ENCODE assay signal across 8 mouse cellular contexts in the genomic region with DNA sequence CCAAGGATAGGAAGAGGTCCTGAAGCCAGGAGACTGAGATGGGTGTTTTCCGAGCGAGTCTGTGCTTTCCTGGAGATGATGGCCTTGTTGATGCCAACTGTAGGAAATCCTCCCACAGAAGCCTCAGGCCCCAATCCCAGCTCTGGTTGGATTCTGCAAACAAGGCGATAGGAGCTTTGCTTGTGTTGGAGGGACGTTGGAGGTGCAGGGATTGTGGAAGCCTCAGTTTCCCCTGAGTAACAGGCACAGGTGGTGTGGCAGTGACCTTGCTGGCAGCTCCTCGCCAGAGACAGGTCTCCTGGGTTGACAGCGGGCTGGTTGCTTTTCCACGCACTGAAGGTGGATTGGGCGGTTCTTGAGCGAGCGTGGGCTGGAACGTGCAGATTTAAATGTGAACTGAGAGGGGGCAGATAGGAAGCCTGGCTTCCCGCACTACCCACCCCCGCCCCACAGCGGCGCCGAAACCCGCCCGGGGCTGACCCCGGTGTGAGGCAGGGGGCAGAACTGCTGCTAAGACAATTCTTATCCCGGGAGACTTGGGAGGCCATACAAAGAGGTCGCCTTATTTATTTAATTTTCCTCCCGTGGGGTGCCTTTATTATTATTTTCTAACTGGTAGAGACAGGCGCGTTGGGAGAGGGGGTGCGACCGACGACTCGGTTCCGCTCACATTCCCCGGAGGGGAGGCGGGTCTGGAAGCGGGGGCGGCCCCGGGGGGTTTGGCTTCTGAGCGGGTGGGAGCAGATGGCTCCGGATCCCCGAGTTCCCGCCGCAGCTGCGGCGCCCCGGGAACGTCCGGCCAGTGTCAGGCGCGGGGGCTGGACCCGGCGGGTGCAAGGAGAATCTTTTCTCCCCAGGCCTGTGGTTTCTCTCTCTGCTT. TPM values are rescaled to one million over a fixed set of nuclear protein-coding genes. Genes with fewer than 3 reads are reported as not detected.
A peak's percentile ranks its signal among the peaks of the same experiment; 100 is the strongest.
DNase-seq lines count a peak whose midpoint lies in the region; ATAC-seq lines count a peak whose summit lies in the region.

No protein-coding gene starts in this region.

- peaks cover 90% of the 10 kb centered on the region for H3K27me3 ChIP-seq in kidney, embryonic 16.5 days (ENCODE audit: insufficient read depth, low read length)
- H3K27me3 ChIP-seq in heart, embryonic 10.5 days (ENCODE audit: insufficient read depth, poor library complexity, severe bottlenecking): peaks cover 87% of the 10 kb centered on the region
- peaks cover 95% of the 10 kb centered on the region for H3K27me3 ChIP-seq in limb, embryonic 10.5 days (ENCODE audit: low read depth, poor library complexity, severe bottlenecking)
- peaks cover 14% of the 10 kb centered on the region for H3K27me3 ChIP-seq in neural tube, embryonic 15.5 days (replicated peaks)

- H3K4me1 ChIP-seq in kidney, embryonic 16.5 days (ENCODE audit: insufficient read depth, low read length): peaks cover 28% of the 10 kb centered on the region
- H3K4me1 ChIP-seq in heart, embryonic 10.5 days: peaks cover 51% of the 10 kb centered on the region
- peaks cover 46% of the 10 kb centered on the region for H3K4me1 ChIP-seq in limb, embryonic 10.5 days
- peaks cover 52% of the 10 kb centered on the region for H3K4me1 ChIP-seq in neural tube, embryonic 15.5 days

- ATAC-seq in kidney, embryonic 16.5 days (ENCODE audit: low FRiP score, low TSS enrichment): no peak
- ATAC-seq in neural tube, embryonic 15.5 days (ENCODE audit: low FRiP score): no peak

- H3K4me3 ChIP-seq in kidney, embryonic 16.5 days (ENCODE audit: low read length): peak overlapping the region; percentile 27
- peak overlapping the region; percentile 59 for H3K4me3 ChIP-seq in heart, embryonic 10.5 days
- H3K4me3 ChIP-seq in limb, embryonic 10.5 days: peak overlapping the region; percentile 28
- H3K4me3 ChIP-seq in neural tube, embryonic 15.5 days (replicated peaks): peak overlapping the region; percentile 81

- no peak overlapping the region for H3K27ac ChIP-seq in kidney, embryonic 16.5 days (ENCODE audit: low read length)
- no peak overlapping the region for H3K27ac ChIP-seq in heart, embryonic 10.5 days
- H3K27ac ChIP-seq in limb, embryonic 10.5 days: no peak overlapping the region
- 0 out of 2 replicates have a peak overlapping the region, but pooled peaks have one; percentile 18 for H3K27ac ChIP-seq in neural tube, embryonic 15.5 days (replicated peaks)

- no peaks in the 10 kb centered on the region for H3K9me3 ChIP-seq in kidney, embryonic 16.5 days (ENCODE audit: low read length)
- H3K9me3 ChIP-seq in heart, embryonic 10.5 days: no peaks in the 10 kb centered on the region
- no peaks in the 10 kb centered on the region for H3K9me3 ChIP-seq in limb, embryonic 10.5 days (replicated peaks)
- H3K9me3 ChIP-seq in neural tube, embryonic 15.5 days (replicated peaks): no peaks in the 10 kb centered on the region

- H3K9ac ChIP-seq in kidney, embryonic 16.5 days (replicated peaks; ENCODE audit: low read length): peak overlapping the region; percentile 41; the same call in 1 of the 2 replicates
- H3K9ac ChIP-seq in neural tube, embryonic 15.5 days (replicated peaks): peak overlapping the region; percentile 95

- DNase-seq in kidney, adult 9 months: no peak
- DNase-seq in cerebellum, adult 9-10 months: peak; percentile 77
- no peak for DNase-seq in heart, embryonic 10.5 days (ENCODE audit: low spot score)
- DNase-seq in limb, embryonic 10.5 days (ENCODE audit: low spot score): peak; percentile 41
- DNase-seq in urinary bladder, adult 18-20 months (ENCODE audit: low spot score in 2 of 2): no peak
- no peak for DNase-seq in spleen, postnatal 36 days (ENCODE audit: low spot score in 2 of 2)

- no peaks in the 10 kb centered on the region for H3K36me3 ChIP-seq in kidney, embryonic 16.5 days (ENCODE audit: insufficient read depth, low read length)
- no peaks in the 10 kb centered on the region for H3K36me3 ChIP-seq in heart, embryonic 10.5 days
- no peaks in the 10 kb centered on the region for H3K36me3 ChIP-seq in limb, embryonic 10.5 days
- H3K36me3 ChIP-seq in neural tube, embryonic 15.5 days: peaks cover 24% of the 10 kb centered on the region

- peak overlapping the region; percentile 42 for H3K4me2 ChIP-seq in kidney, embryonic 16.5 days (replicated peaks; ENCODE audit: low read depth, low read length)
- peak overlapping the region; percentile 93 for H3K4me2 ChIP-seq in neural tube, embryonic 15.5 days

- WGBS in kidney, embryonic 16.5 days: 4% methylated on average over 48 of the region's 48 CpGs
- 3% methylated on average over 48 of the region's 48 CpGs for WGBS in heart, embryonic 10.5 days
- 3% methylated on average over 48 of the region's 48 CpGs for WGBS in limb, embryonic 10.5 days
- 3% methylated on average over 48 of the region's 48 CpGs for WGBS in neural tube, embryonic 15.5 days

RNA-seq across cellular contexts. Expression of a gene that starts 6.1 kb away (rescaled TPM):
- 0.04 and 0.09 TPM in 2 replicates for polyA plus RNA-seq in kidney, embryonic 16.5 days (2015; fragmentation: Nextera tagmentation; extraction: Ambion mirVana)
- polyA plus RNA-seq in heart, embryonic 10.5 days (2016; fragmentation: Nextera tagmentation; extraction: Ambion mirVana): 0.50 TPM in 1 of 2 replicates, not detected in the other
- 0.03 TPM in 1 of 2 replicates, not detected in the other for polyA plus RNA-seq in limb, embryonic 10.5 days (2016; fragmentation: Nextera tagmentation; extraction: Ambion mirVana)
- 4.6 and 5.3 TPM in 2 replicates for polyA plus RNA-seq in neural tube, embryonic 15.5 days (2015; fragmentation: Nextera tagmentation; extraction: Ambion mirVana)

RNA-seq across cellular contexts. Expression of a gene that starts 11.1 kb away (rescaled TPM):
- 205 and 208 TPM in 2 replicates for polyA plus RNA-seq in kidney, embryonic 16.5 days (2015; fragmentation: Nextera tagmentation; extraction: Ambion mirVana)
- polyA plus RNA-seq in heart, embryonic 10.5 days (2016; fragmentation: Nextera tagmentation; extraction: Ambion mirVana): 138 and 154 TPM in 2 replicates
- polyA plus RNA-seq in limb, embryonic 10.5 days (2016; fragmentation: Nextera tagmentation; extraction: Ambion mirVana): 169 and 181 TPM in 2 replicates
- 108 and 123 TPM in 2 replicates for polyA plus RNA-seq in neural tube, embryonic 15.5 days (2015; fragmentation: Nextera tagmentation; extraction: Ambion mirVana)

RNA-seq across cellular contexts. Expression of a gene that starts 17.8 kb away (rescaled TPM):
- polyA plus RNA-seq in kidney, embryonic 16.5 days (2015; fragmentation: Nextera tagmentation; extraction: Ambion mirVana): 1,871 and 1,917 TPM in 2 replicates
- 1,495 and 2,024 TPM in 2 replicates for polyA plus RNA-seq in heart, embryonic 10.5 days (2016; fragmentation: Nextera tagmentation; extraction: Ambion mirVana)
- polyA plus RNA-seq in limb, embryonic 10.5 days (2016; fragmentation: Nextera tagmentation; extraction: Ambion mirVana): 3,142 and 3,162 TPM in 2 replicates
- polyA plus RNA-seq in neural tube, embryonic 15.5 days (2015; fragmentation: Nextera tagmentation; extraction: Ambion mirVana): 551 and 796 TPM in 2 replicates

RNA-seq across cellular contexts. Expression of a gene that starts 21.2 kb away (rescaled TPM):
- 1.2 and 1.4 TPM in 2 replicates for polyA plus RNA-seq in kidney, embryonic 16.5 days (2015; fragmentation: Nextera tagmentation; extraction: Ambion mirVana)
- 0.15 and 0.24 TPM in 2 replicates for polyA plus RNA-seq in heart, embryonic 10.5 days (2016; fragmentation: Nextera tagmentation; extraction: Ambion mirVana)
- polyA plus RNA-seq in limb, embryonic 10.5 days (2016; fragmentation: Nextera tagmentation; extraction: Ambion mirVana): 0.33 and 0.79 TPM in 2 replicates
- polyA plus RNA-seq in neural tube, embryonic 15.5 days (2015; fragmentation: Nextera tagmentation; extraction: Ambion mirVana): 5.9 and 7.4 TPM in 2 replicates

RNA-seq across cellular contexts. Expression of a gene that starts 33.1 kb away (rescaled TPM):
- polyA plus RNA-seq in kidney, embryonic 16.5 days (2015; fragmentation: Nextera tagmentation; extraction: Ambion mirVana): 32.6 and 53.8 TPM in 2 replicates
- 0.09 TPM in 1 of 2 replicates, not detected in the other for polyA plus RNA-seq in heart, embryonic 10.5 days (2016; fragmentation: Nextera tagmentation; extraction: Ambion mirVana)
- 0.11 and 0.24 TPM in 2 replicates for polyA plus RNA-seq in limb, embryonic 10.5 days (2016; fragmentation: Nextera tagmentation; extraction: Ambion mirVana)
- 0.11 and 0.14 TPM in 2 replicates for polyA plus RNA-seq in neural tube, embryonic 15.5 days (2015; fragmentation: Nextera tagmentation; extraction: Ambion mirVana)

Comparison
In these comparisons a context has a peak if more than half of its experiments do, and no peak if none do; other contexts are left out.
1. H3K4me3 ChIP-seq: peak in every context shown above with its lines; median percentile 81 in neural tube, embryonic 15.5 days; 59 in heart, embryonic 10.5 days; 28 in limb, embryonic 10.5 days; 27 in kidney, embryonic 16.5 days.
2. DNase-seq: peak in cerebellum, adult 9-10 months (single experiment) and limb, embryonic 10.5 days (single experiment); none in kidney, adult 9 months (single experiment), heart, embryonic 10.5 days (single experiment), urinary bladder, adult 18-20 months (0 of 2) and spleen, postnatal 36 days (0 of 2).